Mouse (Mus musculus) testis, postnatal 14 days (tissue): ENCODE results near the gene Tmem126b.
A peak's percentile ranks its signal among the peaks of the same experiment; 100 is the strongest.

Source experiments
- DNase-seq: peaks from one replicate; pipeline ENCODE4 v3.0.0; 2021; ENCODE audit warnings: low spot score

Gene Tmem126b

DNA sequence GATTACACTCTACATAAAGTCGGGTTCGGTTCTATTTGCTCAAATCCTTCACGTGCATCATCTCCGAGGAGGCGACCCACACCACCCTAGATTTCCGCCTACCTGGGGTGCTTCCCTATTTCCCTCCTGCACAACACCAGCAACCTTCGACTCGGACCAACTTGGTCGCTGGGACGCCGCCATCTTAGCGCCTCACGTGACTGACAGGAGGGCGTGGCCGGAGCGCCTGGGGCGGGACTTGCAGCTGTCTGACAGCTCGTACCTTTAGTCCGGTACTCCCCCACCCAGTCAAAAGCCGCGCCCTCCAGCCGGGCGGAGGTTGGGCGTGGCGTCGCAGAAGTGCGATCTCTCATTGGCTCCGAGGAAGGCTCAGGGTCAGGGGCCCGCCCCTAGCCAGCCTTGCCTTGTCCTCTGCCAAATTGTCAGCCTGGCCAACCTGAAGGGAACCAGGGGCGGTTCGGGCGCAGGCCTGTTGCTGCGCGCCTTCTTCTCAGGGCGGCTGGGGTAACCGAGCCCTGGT, at the start of gene Tmem126b:
TSS of gene Tmem126b (minus strand) at position 209 of the 520 bp plus-strand sequence.
- peak; percentile 99 for DNase-seq

DNA sequence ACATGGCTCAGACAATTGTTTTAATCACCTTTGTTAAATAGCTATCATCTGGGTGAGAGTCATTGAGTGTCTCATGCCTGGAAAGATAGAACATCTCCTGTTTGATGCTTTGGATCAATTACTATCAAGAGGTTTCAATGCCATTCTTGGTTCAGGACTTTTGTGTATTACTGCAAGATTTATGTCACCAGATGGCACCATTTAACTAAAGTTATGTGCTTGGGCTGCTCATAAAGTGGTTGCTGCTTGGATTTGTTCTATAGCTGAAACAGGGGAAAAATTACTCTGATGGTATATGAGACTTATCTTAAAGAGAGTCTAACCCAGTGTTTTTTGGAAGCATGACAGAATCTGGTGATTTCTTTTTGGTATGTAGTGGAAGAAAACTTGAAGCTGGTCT, 36.5 kb upstream of the Tmem126b start:
- no peak for DNase-seq

DNA sequence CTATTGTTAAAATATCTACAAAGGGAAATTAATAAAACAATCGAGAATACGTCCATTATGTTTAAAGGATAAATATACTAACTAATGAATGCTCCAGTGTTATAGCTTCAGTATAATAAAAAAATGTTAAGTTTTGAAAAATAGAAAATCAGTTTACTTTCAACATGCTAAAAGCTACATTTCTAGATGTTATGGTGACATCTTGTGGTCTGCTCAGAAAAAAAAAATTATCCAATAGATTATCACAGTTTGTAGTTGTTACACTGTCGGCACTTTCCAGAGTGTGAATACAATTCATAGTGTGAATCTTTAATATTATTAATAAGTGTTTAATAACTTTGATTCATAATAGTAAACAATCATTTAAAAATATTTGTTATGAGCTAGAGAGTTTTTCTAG, 32.3 kb upstream of the Tmem126b start:
- no peak for DNase-seq

DNA sequence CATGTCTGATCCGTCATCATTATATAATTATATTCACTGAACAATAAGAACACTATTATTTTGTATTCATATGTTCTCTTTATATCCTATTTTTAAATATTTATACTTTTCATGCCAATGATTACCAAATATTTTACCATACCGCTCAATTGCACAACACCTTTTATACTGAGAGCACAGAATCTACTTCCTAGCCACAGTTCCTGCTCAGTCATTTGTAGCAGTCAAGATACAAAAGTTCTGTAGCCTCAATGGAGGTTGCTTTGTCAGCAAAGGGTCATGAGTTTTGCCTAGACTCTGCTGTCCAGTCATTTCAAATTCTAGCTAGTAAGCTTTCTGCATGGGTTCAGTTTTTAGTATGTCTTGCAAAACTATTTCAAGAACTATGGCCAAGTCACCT, 6.8 kb upstream of the Tmem126b start:
- DNase-seq, result no peak

DNA sequence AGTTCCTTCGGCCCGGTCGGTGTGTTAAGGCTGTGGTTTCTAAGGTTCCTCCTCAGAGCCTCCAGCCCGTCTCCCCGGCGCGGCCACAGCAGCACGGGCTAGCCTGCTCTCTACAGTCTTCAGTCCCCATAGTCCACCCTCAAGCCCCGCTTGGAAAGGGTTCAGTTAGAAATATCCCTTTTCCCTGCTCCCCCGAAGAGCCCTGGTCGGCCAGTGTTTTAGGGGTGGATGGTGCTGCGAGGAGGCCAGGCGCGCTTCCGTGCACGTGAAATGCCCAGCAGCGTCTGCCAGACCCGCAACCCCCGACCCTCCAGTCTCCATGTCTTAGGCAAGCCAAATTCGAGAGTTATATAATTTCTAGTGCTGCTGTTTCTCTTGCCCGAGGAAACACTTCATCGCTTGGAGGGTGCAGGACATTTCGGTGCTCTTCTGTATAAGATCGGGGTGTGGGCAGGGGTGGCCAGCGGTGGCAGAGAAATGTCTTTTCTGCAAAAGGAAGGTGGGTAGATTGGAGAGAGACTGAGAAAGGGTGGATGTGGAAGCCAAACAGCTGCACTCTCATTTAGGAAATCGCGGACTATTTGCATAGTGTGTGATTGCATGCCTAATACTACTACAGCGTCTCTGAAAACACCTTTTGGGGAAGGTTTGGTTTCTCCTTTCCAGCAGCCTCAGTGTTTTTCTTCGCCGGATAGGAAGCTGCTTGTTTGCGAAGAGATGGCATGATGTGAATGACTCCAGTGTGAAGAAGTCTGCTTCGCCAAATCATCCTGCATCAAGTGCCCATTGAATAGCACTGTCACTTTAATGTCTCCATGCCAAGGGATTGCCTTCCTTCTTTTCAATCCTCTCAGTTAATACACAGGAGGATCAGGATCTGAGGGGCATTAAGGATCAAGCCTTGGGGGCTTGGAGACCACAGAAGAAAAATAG, 778 bp upstream of the Tmem126b start, which contains the start of gene Dlg2:
TSS of gene Dlg2 (plus strand) at position 360 of the 933 bp plus-strand sequence.
- no peak for DNase-seq

DNA sequence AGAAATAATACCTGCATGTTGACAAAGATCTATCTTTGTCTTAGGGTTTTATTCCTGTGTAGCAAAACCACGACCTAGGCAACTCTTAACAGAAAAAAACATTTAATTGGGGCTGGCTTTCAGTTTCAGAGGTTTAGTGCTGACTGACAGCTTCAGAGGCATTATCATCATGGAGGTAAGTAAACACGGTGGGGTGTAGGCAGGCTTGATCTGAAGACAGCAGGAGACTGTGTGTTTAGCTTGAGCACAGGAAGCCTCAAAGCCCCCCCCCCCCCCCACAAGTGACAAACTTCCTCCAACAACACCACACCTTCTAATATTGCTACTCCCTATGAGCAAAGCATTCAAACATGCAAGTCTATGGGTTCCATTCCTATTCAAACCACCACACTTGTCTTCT, 2.3 kb downstream of the Tmem126b start:
- DNase-seq, result no peak

DNA sequence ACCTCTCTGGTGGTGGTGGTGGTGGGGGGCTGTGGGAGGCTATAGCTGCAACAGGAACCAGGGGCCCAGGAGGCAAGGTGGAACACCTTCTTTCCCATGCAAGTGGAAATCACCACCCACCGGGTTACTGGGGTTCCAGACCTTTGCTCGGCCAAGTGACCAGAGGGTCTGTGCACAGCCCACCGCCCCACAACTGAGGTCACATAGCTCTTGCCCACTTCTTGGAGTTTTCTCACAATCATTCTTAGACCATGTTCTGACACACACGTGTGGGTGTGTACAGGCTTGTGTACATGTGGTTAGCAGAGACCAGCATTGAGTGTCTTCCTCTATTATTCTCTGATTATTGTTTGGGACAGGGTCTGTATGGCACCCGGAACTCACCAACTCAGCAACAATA, 14.4 kb downstream of the Tmem126b start:
- no peak for DNase-seq

DNA sequence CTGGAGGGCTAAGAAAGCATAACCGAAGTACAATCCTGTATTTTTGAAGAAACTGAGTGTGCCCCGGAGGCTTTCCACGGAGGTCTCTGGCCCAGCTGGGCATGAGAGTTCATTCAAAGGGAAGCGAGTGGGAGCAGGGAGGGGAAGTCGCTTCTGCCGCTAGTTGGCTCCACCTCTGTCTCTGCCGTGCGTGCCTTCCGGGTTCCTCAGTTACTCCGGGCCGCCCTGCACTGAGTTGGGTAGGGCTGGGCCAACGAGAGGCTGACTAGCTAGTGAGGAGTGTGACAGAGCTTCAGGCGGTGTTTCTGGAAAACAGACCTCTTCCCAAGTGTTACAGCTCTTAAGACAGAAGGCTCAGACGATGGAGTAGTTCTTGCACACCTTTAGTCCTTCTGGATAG, 14.9 kb downstream of the Tmem126b start:
- DNase-seq, result peak; percentile 53

DNA sequence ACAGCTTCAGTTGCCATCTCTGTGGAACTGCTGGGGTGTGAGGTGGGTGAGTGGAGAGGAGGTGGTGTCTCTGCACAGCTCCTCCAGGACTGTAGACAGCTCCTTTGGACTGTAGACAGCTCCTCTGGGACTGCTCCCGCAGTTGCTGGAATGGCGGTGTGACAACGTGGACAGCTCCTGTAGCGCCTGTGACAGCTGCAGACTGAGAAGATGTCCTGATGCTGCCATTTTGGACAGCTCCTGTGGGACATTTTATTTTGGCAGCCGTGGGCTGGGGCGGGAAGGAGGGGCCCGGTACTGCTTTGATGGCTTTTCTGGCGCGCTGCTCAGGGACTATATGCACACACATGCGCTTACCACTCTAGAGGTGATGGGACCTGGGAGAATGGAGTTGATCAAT, 15.5 kb downstream of the Tmem126b start:
- peak; percentile 28 for DNase-seq

DNA sequence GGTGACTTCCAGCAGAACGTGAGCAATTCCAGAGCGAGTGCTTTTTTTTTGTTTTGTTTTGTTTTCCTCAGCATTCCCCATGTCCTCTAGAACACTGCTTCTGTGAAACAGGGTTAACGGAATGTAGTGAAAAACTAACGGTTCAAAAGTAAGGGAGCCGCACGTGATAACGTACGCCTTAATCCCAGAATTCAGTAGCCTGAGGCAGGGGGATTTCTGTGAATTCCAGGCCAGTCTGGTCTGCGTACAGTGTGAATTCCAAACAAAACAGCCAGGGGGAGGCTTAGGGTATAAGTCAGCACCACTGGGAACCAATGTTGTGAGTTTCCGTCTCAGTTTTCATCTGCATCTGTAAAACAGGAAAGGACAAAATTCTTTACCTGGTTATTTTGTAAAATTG, 18.3 kb downstream of the Tmem126b start:
- DNase-seq, result no peak

DNA sequence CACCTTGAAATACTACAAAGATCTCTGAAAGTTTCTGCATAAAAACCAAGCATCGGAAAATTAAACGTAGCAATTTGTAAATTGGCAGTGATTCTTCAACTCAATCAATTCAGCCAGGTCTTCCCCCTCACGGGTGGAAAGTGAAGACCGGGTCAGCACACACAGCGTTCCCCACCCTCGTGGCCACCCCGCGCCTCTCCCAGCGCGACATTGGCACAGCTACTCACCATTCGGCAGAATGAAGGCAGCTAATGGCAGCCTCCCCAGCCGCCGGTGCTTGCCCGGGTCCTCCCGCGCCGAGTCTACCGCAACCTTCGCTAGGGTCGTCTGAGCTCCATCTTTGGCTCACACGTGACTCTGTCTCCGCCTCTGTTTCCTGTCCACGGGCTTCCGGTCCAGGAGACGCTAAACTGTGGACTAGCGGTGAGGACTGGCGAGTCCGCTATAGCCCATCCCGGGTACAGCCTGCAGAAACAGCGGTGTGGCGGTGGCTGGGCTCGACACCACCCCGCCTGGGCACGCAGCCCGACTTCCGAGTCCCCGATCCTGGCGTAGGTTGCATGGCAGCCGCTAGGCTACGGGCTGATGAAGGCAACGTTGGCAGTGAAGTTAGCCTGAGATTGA, 18.8 kb downstream of the Tmem126b start, which contains the start of gene Tmem126a:
TSS of gene Tmem126a (minus strand) at position 385 of the 624 bp plus-strand sequence.
- peak; percentile 86 for DNase-seq

DNA sequence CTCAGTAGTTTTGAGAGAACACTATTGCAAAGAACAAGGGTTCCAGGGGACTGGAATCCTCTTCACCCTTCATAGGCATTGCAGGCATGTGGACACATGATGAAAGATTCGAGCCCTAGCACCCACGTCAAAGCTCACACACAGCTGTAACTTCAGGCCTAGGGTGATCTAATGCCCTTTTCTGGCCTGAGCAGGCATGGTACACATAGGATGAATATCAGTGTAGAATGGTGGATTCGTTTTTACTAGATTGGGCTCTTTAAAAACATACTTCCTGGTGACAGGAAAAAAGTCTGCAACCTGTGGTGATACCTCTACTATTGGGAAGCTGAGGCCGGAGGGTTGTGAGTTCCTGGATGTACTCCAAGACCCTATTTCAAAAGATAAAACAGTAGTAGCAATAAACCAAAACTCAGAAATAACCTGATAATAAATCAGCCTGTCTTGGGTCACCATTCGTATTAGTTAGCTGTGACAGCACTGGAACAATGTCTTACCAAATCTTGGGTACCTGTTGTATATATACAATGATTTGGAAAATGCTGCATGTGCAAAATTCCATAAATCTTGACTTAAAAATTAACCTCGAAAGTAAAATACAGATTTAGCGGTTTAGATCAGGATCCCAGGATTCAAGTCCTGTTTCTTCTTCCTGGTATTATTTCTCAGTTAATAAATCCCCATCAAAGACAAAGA, 19.5 kb downstream of the Tmem126b start:
- DNase-seq, result no peak

DNA sequence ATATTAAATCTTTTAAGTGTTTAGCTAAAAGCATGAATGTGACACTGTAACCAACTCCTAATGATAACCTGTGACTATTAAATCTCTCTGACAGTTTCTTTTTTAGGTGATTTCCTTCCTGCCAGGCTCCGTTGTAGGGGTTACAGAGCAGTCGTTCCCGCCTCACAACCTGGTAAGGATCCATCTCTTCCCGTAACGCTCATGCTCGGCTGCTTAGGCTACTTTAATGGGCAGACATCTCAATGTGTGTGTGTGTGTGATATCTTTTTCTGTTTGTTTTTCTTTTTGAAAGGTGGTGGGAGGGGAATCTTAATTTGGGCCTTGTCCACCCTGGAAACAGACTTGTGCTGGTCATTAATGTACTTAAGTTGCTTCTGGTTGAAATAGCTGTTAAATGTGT, 31.6 kb downstream of the Tmem126b start:
- no peak for DNase-seq

DNA sequence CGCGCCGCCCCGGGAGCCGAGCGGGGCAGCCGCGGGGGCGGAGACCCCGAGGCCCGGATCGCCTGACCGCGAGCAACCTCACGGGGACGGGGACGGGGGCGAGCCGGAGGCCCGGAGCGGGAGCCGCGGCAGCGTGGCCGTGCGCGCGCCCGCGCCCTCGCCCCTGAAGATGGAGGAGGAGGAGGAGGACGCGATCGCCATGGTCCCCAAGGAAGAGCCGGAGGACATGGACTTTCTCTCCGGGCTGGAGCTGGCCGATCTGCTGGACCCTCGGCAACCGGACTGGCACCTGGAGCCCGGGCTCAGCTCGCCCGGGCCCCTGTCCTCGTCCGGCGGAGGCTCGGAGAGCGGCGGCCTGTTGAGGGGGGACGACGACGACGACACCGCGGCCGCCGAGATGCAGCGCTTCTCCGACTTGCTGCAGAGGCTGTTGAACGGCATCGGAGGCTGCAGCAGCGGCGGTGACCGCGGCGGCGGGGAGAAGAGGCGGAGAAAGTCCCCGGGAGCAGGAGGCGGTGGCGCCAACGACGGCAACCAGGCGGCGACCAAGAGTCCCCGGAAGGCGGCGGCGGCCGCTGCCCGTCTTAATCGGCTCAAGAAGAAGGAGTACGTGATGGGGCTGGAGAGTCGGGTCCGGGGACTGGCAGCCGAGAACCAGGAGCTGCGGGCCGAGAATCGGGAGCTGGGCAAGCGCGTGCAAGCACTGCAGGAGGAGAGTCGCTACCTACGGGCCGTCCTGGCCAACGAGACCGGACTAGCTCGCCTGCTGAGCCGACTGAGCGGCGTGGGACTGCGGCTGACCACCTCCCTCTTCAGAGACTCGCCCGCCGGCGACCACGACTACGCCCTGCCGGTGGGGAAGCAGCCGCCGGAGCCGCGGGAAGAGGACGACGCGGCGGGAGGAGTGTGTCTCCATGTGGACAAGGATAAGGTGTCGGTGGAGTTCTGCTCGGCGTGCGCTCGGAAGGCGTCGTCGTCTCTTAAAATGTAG, 32.4 kb downstream of the Tmem126b start:
- DNase-seq, result peak; percentile 80

DNA sequence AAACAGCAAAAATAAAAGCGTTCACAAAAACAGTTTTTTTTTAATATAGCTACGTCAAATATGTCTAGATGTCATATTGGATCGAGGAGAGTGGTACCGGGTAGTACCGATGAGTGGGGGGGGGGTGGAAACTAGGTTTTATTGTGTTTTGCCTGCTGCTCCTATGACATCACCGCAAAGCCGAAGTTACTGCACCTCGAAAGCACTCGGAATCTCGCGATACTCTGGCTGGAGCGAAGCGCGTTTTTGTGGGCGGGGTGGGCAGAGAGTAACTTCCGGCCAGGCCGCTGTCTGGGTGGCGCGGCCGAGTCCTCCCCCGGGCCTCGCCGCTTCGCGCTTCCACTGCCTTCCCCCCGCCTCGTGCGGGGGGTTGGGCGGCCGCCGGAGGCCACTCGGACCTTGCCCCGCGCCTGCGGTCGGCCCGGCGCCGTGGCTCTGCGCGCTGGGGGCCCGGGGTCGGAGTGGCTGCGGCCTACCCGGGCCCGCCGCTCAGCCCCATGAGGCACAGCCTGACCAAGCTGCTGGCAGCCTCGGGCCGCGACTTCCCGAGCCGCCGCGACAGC, 33.2 kb downstream of the Tmem126b start, which contains the start of gene Crebzf:
TSS of gene Crebzf (plus strand) at position 212 of the 563 bp plus-strand sequence.
- peak; percentile 97 for DNase-seq

DNA sequence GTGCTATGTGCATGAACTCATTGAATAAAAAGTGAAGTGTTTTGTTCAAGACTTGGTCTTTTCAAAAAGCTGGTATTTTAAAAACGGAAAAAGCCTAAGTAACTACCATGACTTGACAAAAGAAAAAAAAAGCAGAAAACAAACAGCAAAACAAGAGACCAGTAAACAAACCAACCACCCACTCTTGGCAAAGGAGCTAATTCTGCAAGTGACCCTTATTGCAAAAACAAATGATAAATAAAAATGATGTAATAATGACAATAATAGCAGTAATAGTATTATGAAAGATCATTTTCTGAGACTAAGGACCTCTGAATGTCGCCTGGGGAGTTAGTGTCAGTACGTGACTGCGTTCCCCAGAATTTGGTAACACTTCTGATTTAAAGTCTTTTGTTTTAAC, 33.7 kb downstream of the Tmem126b start:
- DNase-seq, result no peak

DNA sequence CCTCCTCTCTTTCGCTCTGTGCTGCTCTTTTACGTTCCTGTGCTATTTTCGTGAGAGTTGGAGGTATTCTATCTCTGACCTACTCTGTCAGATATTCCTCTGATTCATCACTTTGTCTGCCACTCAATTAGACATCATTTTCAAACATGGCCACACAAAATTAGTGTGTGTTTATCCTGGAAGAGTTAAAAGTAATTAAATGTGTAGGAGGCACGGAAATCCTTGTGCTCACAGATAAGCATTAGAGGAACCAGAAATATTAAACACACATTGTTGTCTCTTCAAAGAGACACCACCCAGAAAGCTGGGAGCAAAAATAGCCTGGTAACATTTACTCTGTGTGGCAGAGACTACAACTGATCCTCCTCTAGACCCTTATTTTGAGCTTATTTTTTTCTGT, 35.8 kb downstream of the Tmem126b start:
- no peak for DNase-seq

DNA sequence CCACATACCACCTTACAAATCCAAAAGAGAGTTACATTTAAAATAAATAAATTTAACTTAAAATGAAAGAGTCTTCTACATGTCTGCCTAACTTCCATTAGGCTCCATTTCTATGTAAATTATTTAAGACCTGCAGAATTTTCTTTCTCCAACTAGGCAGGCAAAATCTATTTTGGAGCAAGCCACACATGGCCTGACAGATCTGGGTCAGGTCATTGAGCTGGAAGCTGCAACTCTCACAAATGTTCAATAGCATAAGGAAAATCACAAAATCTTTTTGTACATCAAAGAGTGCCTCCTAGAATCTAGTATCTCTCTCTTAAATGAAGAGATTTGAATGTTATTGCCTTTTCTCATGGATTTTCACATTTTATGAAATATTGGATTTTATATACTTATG, 43.6 kb downstream of the Tmem126b start:
- DNase-seq, result no peak

DNA sequence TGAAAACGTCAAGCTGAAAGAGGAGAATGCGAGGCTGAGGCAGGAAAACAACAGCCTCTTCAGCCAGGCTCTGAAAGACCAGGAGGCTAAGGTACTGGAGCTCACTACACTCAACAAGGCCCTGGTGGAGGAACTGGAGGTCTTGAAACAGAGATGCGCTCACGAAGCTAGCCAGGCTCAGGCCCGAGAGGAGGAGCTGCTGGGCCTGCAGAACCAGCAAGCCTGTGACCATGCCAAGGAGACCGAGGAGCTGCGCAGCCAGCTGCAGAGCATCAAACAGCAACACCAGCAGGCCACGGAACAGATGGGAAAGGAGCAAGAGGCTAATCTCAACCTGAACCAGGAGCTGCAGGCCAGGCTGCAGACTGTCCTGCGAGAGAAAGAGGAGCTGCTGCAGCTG, 48.8 kb downstream of the Tmem126b start:
- peak; percentile 17 for DNase-seq
